Mouse (Mus musculus) left cerebral cortex, adult 8-10 months (tissue): ENCODE data around the gene Mcm5. TPM values are rescaled to one million over a fixed set of nuclear protein-coding genes. Genes with fewer than 3 reads are reported as not detected.

Experiments used
- DNase-seq, 2 experiments: peaks; one replicate each; pipeline ENCODE4 v3.0.0; 2022; ENCODE audit warnings: low spot score in 2 of 2
- total RNA-seq, 4 experiments: library from RNA; stranded (reverse); gene quantifications; 2 replicates each; pipeline ENCODE4 v1.2.4; 2022

The Mcm5 gene
- total RNA-seq, 4 experiments from 2014 or later: 8.3 to 10.2 (median 8.9) TPM

DNA sequence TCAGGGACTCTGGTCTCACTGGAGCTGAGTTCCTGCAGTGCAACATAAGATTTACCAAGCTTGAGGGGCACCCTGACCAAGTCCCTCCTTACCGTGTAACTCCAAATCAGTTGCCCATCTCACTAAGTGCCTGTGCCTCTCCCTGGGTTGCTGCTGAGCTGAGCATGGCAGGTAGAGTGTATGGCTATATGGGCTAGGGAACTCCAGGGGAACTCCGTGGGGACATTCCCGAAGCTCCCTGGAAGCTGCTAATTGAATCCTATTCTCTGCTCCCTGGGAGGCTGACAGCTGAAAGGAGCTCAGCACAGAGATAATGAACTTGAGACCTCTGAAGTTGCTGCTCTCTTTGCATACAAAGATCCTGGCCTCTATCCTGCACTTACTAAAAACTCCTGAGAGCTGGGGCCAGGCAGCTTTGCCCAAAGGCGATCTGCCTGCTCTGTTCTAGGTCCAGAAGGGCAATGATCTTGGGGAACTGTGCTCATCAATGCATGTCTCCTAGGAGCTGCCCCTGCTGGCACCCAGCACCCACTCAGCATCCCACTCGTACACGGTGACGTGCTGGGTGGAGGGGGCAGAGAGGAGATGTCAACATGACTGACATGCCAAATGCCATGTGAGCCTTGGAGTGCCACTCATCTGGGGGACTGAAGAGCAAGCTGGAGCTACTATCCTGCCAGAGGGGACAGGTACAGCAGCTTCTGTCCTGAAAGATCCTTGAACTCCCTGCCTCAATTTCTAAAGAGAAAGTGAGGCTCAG, 48.3 kb downstream of the Mcm5 start:
- DNase-seq: peak in 1 of 2 experiments; percentile 21

DNA sequence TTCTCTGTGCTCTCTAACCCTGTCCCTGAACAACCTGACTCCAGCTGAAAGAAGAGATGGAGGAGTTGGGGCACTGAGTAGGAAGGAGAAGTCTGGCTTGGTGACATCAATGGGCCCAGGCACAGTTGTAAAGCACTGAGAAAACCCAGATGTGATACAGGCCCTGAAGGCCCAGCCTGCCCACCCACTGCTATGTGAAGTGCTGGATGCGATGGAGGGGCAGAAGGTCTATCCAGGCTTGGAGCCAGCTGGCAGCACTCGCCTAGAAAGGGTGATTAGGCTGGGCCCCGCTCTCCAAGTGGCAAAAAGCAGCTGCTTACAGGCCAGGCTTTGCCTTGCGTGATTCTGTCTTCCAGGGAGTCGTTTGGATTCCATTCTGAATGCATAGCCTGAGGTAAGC, 60.0 kb downstream of the Mcm5 start:
- no peak for DNase-seq

DNA sequence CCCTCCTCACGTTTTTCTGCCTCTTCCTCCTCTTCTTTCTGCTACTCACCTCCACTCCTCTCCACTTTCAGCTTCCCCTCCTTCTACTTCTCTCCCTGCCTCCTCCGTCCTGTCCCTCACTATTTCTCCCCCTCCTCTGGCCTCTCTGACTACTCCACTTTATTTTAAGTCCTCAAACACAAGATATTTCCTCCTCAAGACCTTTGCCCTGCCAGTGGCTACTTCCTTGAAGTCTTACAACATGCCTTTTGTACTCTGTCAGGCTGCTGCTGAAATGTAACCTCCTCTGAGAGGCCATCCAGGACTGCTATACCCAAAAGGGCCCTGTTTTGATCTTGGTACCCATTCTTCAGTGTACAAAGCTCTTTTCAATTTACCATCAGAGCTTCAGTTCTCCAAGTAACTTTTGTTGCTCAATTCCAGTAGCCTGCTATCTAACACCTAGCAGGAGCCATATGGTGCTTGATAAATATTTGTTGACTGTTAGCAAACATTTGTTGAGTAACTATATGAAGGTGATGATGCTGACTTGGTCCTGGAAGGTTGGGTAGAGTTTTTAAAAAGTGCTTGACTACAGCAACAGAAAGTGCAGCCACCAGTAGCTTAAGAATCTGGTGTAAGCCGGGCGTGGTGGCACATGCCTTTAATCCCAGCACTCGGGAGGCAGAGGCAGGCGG, 62.8 kb downstream of the Mcm5 start:
- no peak for DNase-seq

Other genes with a start within 250 kb of the Mcm5 start
- under 1 TPM in 1 of 4 experiments, not detected in 3; 0.20 TPM for gene Isx, start 236.4 kb upstream of the Mcm5 start, total RNA-seq
- gene Hmgxb4, start 116.2 kb upstream of the Mcm5 start, total RNA-seq: 10 to 100 TPM; 23.3 to 28.4 (median 25.9) TPM
- gene Tom1, start 75.9 kb upstream of the Mcm5 start, total RNA-seq: 10 to 100 TPM; 38.0 to 52.0 (median 41.2) TPM
- gene Hmox1, start 15.9 kb upstream of the Mcm5 start, total RNA-seq: 10 to 100 TPM in 1 of 4 experiments, 1 to 10 TPM in 3; 3.6 to 10.7 (median 6.8) TPM
- 100 to 1,000 TPM; 173 to 220 (median 186) TPM for gene Rasd2, start 104.4 kb downstream of the Mcm5 start, total RNA-seq